Mouse (Mus musculus) macrophage (primary cell): Measurements from ENCODE around the gene Luc7l. TPM values are rescaled to one million over a fixed set of nuclear protein-coding genes. Genes with fewer than 3 reads are reported as not detected.

ENCODE experiments used
- H3K27ac ChIP-seq: fragments of 350-480 bp; formaldehyde crosslinking; 2 replicates; pipeline ENCODE4 v1.9.0; 2021
- H3K36me3 ChIP-seq: fragments of 350-480 bp; formaldehyde crosslinking; 2 replicates; pipeline ENCODE4 v1.9.0; 2021; ENCODE audit errors: inconsistent target
- H3K4me3 ChIP-seq: fragments of 350-480 bp; formaldehyde crosslinking; 2 replicates; pipeline ENCODE4 v1.9.0; 2021; ENCODE audit errors: inconsistent target
- H3K79me2 ChIP-seq: fragments of 350-480 bp; formaldehyde crosslinking; 2 replicates; pipeline ENCODE4 v1.9.0; 2021; ENCODE audit errors: inconsistent target
- WGBS: methylation state at CpG from one replicate; pipeline ENCODE4 v1.1.7; 2026; ENCODE audit warnings: inconsistent platforms; ENCODE audit not compliant: missing documents; 5-methylcytosine and 5-hydroxymethylcytosine counted together
- polyA plus RNA-seq: library from polyadenylated mRNA; stranded (reverse); fragments of 250-400 nt; gene quantifications from 3 replicates; pipeline ENCODE4 v1.2.4, GENCODE M21; 2018; ENCODE audit warnings: inconsistent platforms
- total RNA-seq, 78 experiments: library from RNA; depleted of rRNA; stranded (reverse); fragments of 250-400 nt; gene quantifications; 1 replicate in 9 of 78; 2 replicates in 24 of 78; 3 replicates in 43 of 78; 4 replicates in 2 of 78; pipeline ENCODE4 v1.2.4; 2018; ENCODE audit warnings: inconsistent platforms in 56 of 78

The Luc7l gene
- 100 to 1,000 TPM in 24 of 26 experiments, 10 to 100 TPM in 2; 88.5 to 241 (median 151) TPM for total RNA-seq (2018; cell fraction: chromatin; rRNA removed)
- 10 to 100 TPM in 24 of 26 experiments, 1 to 10 TPM in 2; 9.6 to 28.3 (median 18.0) TPM for total RNA-seq (2018; cell fraction: cytosol; rRNA removed)
- 100 to 1,000 TPM in 11 of 26 experiments, 10 to 100 TPM in 15; 54.8 to 171 (median 85.8) TPM for total RNA-seq (2018; cell fraction: nucleus; rRNA removed)
- 27.9 to 31.3 TPM (median 28.9 TPM) in 3 replicates for polyA plus RNA-seq

DNA sequence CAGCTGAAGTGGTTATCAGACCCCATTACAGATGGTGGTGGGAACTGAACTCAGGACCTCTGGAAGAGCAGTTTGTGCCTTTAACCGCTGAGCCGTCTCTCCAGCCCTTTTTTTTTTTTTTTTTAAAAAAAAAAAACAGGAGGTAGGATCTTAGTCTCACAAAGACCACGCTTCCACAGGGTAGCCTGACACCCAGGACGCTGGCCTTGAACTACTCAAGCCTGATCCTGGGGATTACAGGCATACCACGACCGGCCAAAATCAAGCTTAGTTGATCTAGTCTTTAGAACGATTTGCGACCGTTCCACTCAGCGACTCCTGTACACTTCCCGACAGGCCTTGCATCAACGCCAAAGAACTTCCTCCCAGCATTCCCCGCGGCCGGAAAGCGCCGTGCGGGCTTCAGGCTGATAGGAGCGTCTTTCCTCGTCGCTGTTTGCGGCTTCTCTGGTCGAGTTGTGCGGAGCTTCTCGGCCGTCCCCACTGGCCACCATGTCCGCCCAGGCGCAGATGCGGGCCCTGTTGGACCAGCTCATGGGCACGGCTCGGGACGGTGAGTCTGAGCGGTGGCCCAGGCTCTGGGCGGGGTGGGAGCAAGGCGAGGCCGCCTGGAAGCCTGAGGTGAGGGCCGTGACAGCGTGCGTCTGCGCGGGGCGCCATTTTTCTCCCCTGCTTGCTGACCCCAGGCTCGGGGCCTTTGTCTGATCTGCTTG lies at the start of gene Luc7l:
Gene Luc7l, plus strand, starts transcription at position 358 of the 713 bp plus-strand sequence.
- Histone ChIP-seq H3K79me2 (peaks cover 45% of the 10 kb centered on the region), H3K27ac (peak within 1 kb of the TSS; percentile 77), H3K4me3 (peak within 1 kb of the TSS; percentile 81), H3K36me3 (0 out of 2 replicates have a peak, but pooled peaks cover 1% of the 10 kb centered on the region)
- under 1% methylated on average over 43 of the region's 43 CpGs for WGBS

GRCm38 (mm10) chr17:26203321-26203811 lies 49.3 kb upstream of the Luc7l start:
- no peaks in the 10 kb centered on the region for H3K36me3 ChIP-seq
- H3K4me3 ChIP-seq = peak overlapping the region; percentile 54
- no peaks in the 10 kb centered on the region for H3K79me2 ChIP-seq
- WGBS = 1% methylated on average over 27 of the region's 30 CpGs
- H3K27ac ChIP-seq = no peak overlapping the region

DNA sequence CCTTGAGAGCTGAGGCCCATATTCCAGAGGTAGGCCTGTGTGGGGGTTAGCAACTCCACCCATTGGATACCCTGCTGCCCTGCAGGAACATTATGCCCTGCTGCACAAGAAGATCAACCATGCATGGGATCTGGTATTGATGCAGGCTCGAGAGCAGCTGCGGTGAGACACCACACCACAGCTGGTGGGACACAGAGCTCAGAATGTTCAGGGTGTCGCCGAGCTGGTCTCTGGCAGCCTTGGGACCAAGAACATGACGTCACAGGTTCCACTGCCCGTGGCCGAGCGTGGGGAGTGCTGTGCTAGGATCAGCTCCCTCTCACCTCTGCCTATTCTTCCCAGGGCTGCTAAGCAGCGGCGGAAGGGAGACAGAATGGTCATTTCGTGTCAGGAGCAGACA lies 47.9 kb upstream of the Luc7l start:
- no peak overlapping the region for H3K27ac ChIP-seq
- no peaks in the 10 kb centered on the region for H3K36me3 ChIP-seq
- WGBS = 89% methylated on average over 11 of the region's 11 CpGs
- H3K4me3 ChIP-seq = no peak overlapping the region
- no peaks in the 10 kb centered on the region for H3K79me2 ChIP-seq

GRCm38 (mm10) chr17:26206392-26206791 lies 46.3 kb upstream of the Luc7l start:
- H3K79me2 ChIP-seq = no peaks in the 10 kb centered on the region

DNA sequence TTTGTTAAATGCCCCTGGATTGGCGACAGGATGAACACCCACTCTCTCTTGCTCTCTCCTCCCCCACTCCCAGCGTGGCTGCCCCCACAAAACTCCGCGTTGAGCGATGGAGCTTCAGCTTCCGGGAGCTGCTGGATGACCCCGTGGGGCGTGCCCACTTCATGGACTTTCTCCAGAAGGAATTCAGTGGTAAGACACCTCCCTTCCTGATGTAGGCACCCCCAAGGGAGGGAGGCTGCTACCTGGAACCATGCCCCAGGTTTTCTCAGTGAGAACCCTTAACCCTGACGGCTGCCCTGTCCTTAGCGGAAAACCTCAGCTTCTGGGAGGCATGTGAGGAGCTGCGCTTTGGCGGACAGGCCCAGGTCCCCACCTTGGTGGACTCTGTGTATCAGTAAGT lies 45.0 kb upstream of the Luc7l start, which contains the start of gene Arhgdig:
Gene Arhgdig, minus strand, starts transcription at position 101 of the 400 bp plus-strand sequence.
- 97% methylated on average over 12 of the region's 12 CpGs for WGBS
- Histone ChIP-seq H3K4me3 (no peak within 1 kb of the TSS), H3K27ac (no peak within 1 kb of the TSS), H3K79me2 (no peaks in the 10 kb centered on the region), H3K36me3 (peaks cover 10% of the 10 kb centered on the region; the same call in 1 of the 2 replicates)

More at GRCm38 (mm10) chr17:26206392-26206791, 46.3 kb upstream of the Luc7l start:
- no peak overlapping the region for H3K4me3 ChIP-seq
- no peak overlapping the region for H3K27ac ChIP-seq
- 80% methylated on average over 1 of the region's 1 CpGs for WGBS
- H3K36me3 ChIP-seq = no peaks in the 10 kb centered on the region

DNA sequence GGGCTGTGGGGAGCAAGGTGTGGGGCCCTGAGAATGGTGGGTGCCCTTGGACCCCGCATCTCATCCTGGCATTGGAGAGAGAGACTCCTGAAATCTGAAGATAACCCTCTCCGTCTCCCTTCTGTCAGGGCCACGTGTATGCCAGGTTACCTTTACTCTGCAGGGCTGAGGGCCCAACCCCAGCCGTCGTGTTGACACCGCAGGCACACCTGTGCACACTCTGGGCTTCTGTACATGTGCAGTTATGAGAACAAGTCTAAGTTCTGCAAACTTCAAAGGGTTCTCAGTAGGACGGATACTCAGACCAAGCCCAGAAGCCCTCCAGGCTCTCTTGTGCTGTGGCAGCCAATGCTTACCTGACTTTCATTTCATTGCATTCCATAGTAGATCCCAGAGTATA lies 40.5 kb upstream of the Luc7l start:
- 95% methylated on average over 7 of the region's 7 CpGs for WGBS
- Histone ChIP-seq H3K27ac (no peak overlapping the region), H3K79me2 (no peaks in the 10 kb centered on the region), H3K4me3 (no peak overlapping the region), H3K36me3 (peaks cover 54% of the 10 kb centered on the region)

DNA sequence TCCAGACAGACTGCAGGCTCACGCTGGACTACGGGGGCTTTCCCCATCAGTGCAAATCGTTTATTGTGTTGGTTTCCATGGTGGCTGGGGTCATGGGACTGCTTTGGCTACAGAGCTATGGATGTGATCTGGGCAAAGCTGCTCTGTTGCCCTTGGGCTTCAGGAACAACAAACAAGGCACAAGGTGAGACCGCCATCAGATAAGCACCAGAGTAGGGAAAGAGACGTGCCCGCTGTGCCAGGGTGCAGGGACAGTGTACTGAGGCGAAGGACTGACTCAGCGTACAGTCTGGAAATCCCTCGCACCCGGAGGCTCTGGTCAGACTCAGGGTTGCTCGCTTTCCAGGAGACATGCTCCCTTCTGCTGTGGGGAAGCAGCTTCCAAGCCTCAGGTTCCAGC lies 40.0 kb upstream of the Luc7l start:
- peaks cover 59% of the 10 kb centered on the region for H3K36me3 ChIP-seq

GRCm38 (mm10) chr17:26221508-26221907 lies 31.2 kb upstream of the Luc7l start:
- Histone ChIP-seq H3K27ac (no peak overlapping the region), H3K36me3 (peaks cover 50% of the 10 kb centered on the region), H3K79me2 (peaks cover 13% of the 10 kb centered on the region; the same call in 1 of the 2 replicates), H3K4me3 (no peak overlapping the region)
- WGBS = 74% methylated on average over 2 of the region's 2 CpGs

More for the DNA sequence above, 40.0 kb upstream of the Luc7l start:
- Histone ChIP-seq H3K4me3 (no peak overlapping the region), H3K79me2 (no peaks in the 10 kb centered on the region), H3K27ac (no peak overlapping the region)
- 93% methylated on average over 11 of the region's 11 CpGs for WGBS

- H3K36me3 ChIP-seq = peaks cover 17% of the 10 kb centered on the region
- WGBS = 94% methylated on average over 12 of the region's 12 CpGs
- peaks cover 48% of the 10 kb centered on the region; the same call in 1 of the 2 replicates for H3K79me2 ChIP-seq
- H3K27ac ChIP-seq = no peak overlapping the region
- H3K4me3 ChIP-seq = no peak overlapping the region
Observed at GRCm38 (mm10) chr17:26225150-26225549, 27.5 kb upstream of the Luc7l start.

GRCm38 (mm10) chr17:26229776-26230175 lies 22.9 kb upstream of the Luc7l start:
- Histone ChIP-seq H3K4me3 (no peak overlapping the region), H3K79me2 (peaks cover 84% of the 10 kb centered on the region), H3K27ac (peak overlapping the region; percentile 86), H3K36me3 (0 out of 2 replicates have a peak, but pooled peaks cover 6% of the 10 kb centered on the region)
- 45% methylated on average over 5 of the region's 5 CpGs for WGBS

- H3K36me3 ChIP-seq = no peaks in the 10 kb centered on the region
- no peak overlapping the region for H3K4me3 ChIP-seq
- peaks cover 87% of the 10 kb centered on the region for H3K79me2 ChIP-seq
- 34% methylated on average over 5 of the region's 5 CpGs for WGBS
- H3K27ac ChIP-seq = peak overlapping the region; percentile 86
Observed at GRCm38 (mm10) chr17:26231156-26231555, 21.5 kb upstream of the Luc7l start.

DNA sequence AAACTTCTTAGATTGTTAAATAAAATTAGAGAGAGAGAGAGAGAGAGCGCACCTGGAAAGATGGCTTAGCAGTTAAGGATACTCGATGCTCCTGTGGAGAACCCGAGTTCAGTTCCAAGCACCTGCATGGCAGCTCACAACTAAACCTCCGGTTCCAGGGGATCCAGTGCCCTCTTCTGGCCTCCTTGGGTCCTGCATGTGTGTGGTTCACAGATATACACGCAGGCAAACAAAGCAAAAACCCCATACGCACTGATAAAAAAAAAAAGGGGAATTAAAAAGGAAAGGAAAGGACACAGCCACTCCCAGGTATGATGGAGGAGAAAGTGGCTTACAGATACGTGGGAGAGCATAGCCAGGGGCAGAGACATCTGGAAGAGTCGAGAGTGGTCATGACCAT lies 19.8 kb upstream of the Luc7l start:
- no peaks in the 10 kb centered on the region for H3K36me3 ChIP-seq
- WGBS = 91% methylated on average over 6 of the region's 8 CpGs
- H3K4me3 ChIP-seq = no peak overlapping the region
- H3K27ac ChIP-seq = no peak overlapping the region
- H3K79me2 ChIP-seq = peaks cover 88% of the 10 kb centered on the region

DNA sequence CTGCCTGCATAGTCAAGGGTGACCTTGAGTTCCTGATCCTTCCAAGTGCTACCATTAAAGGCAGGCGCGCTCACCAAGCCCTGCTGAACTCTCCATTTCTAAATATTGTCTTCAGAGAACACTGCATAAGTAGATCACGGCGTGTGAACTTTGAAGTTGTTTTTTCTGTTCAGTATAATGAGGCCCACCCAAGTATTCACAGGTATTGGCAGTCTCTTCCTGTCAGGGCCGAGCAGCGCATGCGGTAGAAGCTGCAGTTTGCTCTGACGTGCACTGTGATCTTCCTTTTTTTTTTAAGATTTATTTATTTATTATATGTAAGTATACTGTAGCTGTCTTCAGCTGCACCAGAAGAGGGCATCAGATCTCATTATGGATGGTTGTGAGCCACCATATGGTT lies 18.3 kb upstream of the Luc7l start:
- H3K36me3 ChIP-seq = no peaks in the 10 kb centered on the region
- 93% methylated on average over 8 of the region's 8 CpGs for WGBS
- H3K27ac ChIP-seq = peak overlapping the region; percentile 90; the same call in 1 of the 2 replicates

DNA sequence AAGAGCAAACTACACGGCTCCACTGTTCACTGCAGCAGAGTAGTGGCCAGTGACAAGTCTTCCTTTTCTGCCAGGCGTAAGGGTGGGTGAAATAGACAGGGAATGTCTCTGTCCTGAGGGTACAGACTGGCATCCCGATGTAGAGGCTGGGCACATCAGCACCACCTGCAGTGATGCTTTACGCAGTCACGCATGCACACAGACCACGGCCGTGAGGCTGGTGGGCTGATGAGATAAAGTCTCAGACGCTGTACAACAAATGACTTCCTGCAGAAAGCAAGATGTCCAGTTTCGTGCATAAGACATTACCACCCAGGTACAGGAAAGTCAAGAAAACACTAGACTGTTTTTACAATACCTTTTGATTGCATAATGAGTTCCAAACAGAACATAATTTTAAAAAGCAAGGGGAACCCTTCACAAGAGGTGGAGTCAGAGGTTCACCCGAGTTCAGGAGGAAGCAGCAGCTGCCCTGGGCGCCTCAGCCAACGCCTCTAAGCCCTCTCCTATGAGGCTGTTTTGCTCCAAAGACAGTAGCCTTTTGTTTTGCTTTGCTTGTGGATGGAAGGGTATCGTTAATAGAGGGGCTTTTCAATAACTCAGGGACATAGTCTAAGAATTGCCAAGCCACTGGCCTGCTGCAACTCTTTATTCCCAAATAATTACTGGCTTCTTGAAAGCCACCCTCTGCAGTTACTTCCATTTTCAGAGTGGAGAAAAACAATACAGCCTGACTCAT lies 17.4 kb upstream of the Luc7l start:
- WGBS = 17% methylated on average over 13 of the region's 13 CpGs
- H3K27ac ChIP-seq = peak overlapping the region; percentile 90
- peaks cover 88% of the 10 kb centered on the region for H3K79me2 ChIP-seq
- H3K4me3 ChIP-seq = no peak overlapping the region; the same call in 1 of the 2 replicates
- no peaks in the 10 kb centered on the region for H3K36me3 ChIP-seq

More for the DNA sequence above, 18.3 kb upstream of the Luc7l start:
- peaks cover 88% of the 10 kb centered on the region for H3K79me2 ChIP-seq
- H3K4me3 ChIP-seq = no peak overlapping the region
